Mouse (Mus musculus) midbrain, postnatal 0 days (tissue): Measurements from ENCODE around the gene Scamp3. TPM values are rescaled to one million over a fixed set of nuclear protein-coding genes. Genes with fewer than 3 reads are reported as not detected.
A peak's percentile ranks its signal among the peaks of the same experiment; 100 is the strongest.

Experiments used
- ATAC-seq: fragments of 200-750 bp; cut with Nextera tagmentation; 2 replicates; pipeline ENCODE4 v1.8.0; 2017; ENCODE audit warnings: moderate number of reproducible peaks, mild to moderate bottlenecking, moderate TSS enrichment, moderate library complexity; ENCODE audit not compliant: low FRiP score
- DNase-seq: peaks from one replicate; pipeline ENCODE4 v3.0.0-alpha.2; 2015; ENCODE audit warnings: low spot score
- H3K27ac ChIP-seq: fragments of 300-500 bp; sonication (generic); 2 replicates; pipeline ENCODE4 v1.5.1; 2014; ENCODE audit warnings: low read depth, mild to moderate bottlenecking, low read length, mixed read lengths
- H3K27me3 ChIP-seq: fragments of 300-500 bp; sonication (generic); 2 replicates; pipeline ENCODE4 v1.6.1; 2014; ENCODE audit warnings: low read length, control low read depth, mixed read lengths; ENCODE audit not compliant: insufficient read depth
- H3K36me3 ChIP-seq: fragments of 300-500 bp; sonication (generic); 2 replicates; pipeline ENCODE4 v1.6.1; 2014; ENCODE audit warnings: low read length, control low read depth, mixed read lengths; ENCODE audit not compliant: insufficient read depth
- H3K4me1 ChIP-seq: fragments of 300-500 bp; sonication (generic); 2 replicates; pipeline ENCODE4 v1.6.1; 2014; ENCODE audit warnings: mild to moderate bottlenecking, control low read depth, antibody characterized with exemption, low read length, mixed read lengths; ENCODE audit not compliant: insufficient read depth
- H3K4me2 ChIP-seq: fragments of 300-500 bp; sonication (generic); 2 replicates; pipeline ENCODE4 v1.6.1; 2014; ENCODE audit warnings: low read depth, mild to moderate bottlenecking, low read length, mixed read lengths; ENCODE audit not compliant: poor library complexity, severe bottlenecking
- H3K4me3 ChIP-seq: fragments of 300-500 bp; sonication (generic); 2 replicates; pipeline ENCODE4 v1.5.1; 2014; ENCODE audit warnings: low read depth, mild to moderate bottlenecking, low read length, moderate library complexity
- H3K9ac ChIP-seq: fragments of 300-500 bp; sonication (generic); replicated peaks from 2 replicates; pipeline ENCODE4 v1.6.1; 2014; ENCODE audit warnings: mild to moderate bottlenecking, low read length, moderate library complexity, mixed read lengths; ENCODE audit not compliant: poor library complexity, severe bottlenecking
- H3K9me3 ChIP-seq: fragments of 300-500 bp; sonication (generic); 2 replicates; pipeline ENCODE4 v1.6.1; 2016; ENCODE audit warnings: low read length, control low read depth
- CTCF ChIP-seq: IDR thresholded peaks from 2 replicates; pipeline ENCODE4 v1.5.1; 2016; ENCODE audit warnings: antibody characterized with exemption, mild to moderate bottlenecking
- WGBS: fragments of 180-500 bp; shearing (Covaris S2); extraction: QIAGEN DNeasy Blood & Tissue Kit; methylation state at CpG from one replicate; pipeline ENCODE4 v1.1.7; 2014; 5-methylcytosine and 5-hydroxymethylcytosine counted together
- polyA plus RNA-seq: library from polyadenylated mRNA; unstranded; fragments of >200 nt; fragmentation: Nextera tagmentation; extraction: Ambion mirVana; gene quantifications from 2 replicates; pipeline ENCODE4 v1.2.1, GENCODE M21; 2015
- total RNA-seq: library from RNA; depleted of rRNA; stranded (reverse); fragments of >200 nt; gene quantifications from 2 replicates; pipeline ENCODE4 v1.2.3, GENCODE M21; 2014

Gene Scamp3
- total and polyA plus RNA-seq, 2 experiments from 2014 or later: 84.8 to 151 TPM

GRCm38 (mm10) chr3:89147979-89148311 is 29.3 kb upstream of the Scamp3 start:
- WGBS: 19% methylated on average over 15 of the region's 15 CpGs
- Histone ChIP-seq H3K4me1 (no peaks in the 10 kb centered on the region), H3K9me3 (no peaks in the 10 kb centered on the region), H3K27me3 (no peaks in the 10 kb centered on the region), H3K27ac (no peak overlapping the region), H3K4me3 (no peak overlapping the region), H3K4me2 (no peak overlapping the region), H3K36me3 (peaks cover 12% of the 10 kb centered on the region), H3K9ac (no peak overlapping the region)
- TF ChIP-seq CTCF: no peak
- DNase-seq (no peak), ATAC-seq (no peak)

- no peak for TF ChIP-seq CTCF
- Histone ChIP-seq H3K9ac (no peak overlapping the region), H3K4me1 (no peaks in the 10 kb centered on the region), H3K9me3 (no peaks in the 10 kb centered on the region), H3K4me2 (no peak overlapping the region), H3K4me3 (no peak overlapping the region), H3K27ac (no peak overlapping the region), H3K27me3 (no peaks in the 10 kb centered on the region), H3K36me3 (peaks cover 12% of the 10 kb centered on the region)
- DNase-seq: no peak
- ATAC-seq: no peak
- 72% methylated on average over 14 of the region's 14 CpGs for WGBS
Measured at GRCm38 (mm10) chr3:89148567-89148966, 28.7 kb upstream of the Scamp3 start.

- no peak overlapping the region for H3K9ac ChIP-seq
- WGBS: 72% methylated on average over 17 of the region's 17 CpGs
- no peak for ATAC-seq
Measured at GRCm38 (mm10) chr3:89152084-89152835, 25.0 kb upstream of the Scamp3 start.

GRCm38 (mm10) chr3:89156951-89157350 is 20.3 kb upstream of the Scamp3 start:
- peaks cover 4% of the 10 kb centered on the region; the same call in 1 of the 2 replicates for H3K4me1 ChIP-seq
- no peaks in the 10 kb centered on the region for H3K9me3 ChIP-seq
- DNase-seq (no peak), ATAC-seq (no peak)
- H3K4me2 ChIP-seq: no peak overlapping the region
- no peak overlapping the region for H3K9ac ChIP-seq
- H3K4me3 ChIP-seq: no peak overlapping the region
- WGBS: 87% methylated on average over 8 of the region's 8 CpGs
- no peak for TF ChIP-seq CTCF
- no peak overlapping the region for H3K27ac ChIP-seq
- H3K36me3 ChIP-seq: no peaks in the 10 kb centered on the region
- H3K27me3 ChIP-seq: no peaks in the 10 kb centered on the region

More at GRCm38 (mm10) chr3:89152084-89152835, 25.0 kb upstream of the Scamp3 start:
- no peaks in the 10 kb centered on the region for H3K4me1 ChIP-seq
- no peak overlapping the region for H3K4me3 ChIP-seq
- no peak overlapping the region for H3K4me2 ChIP-seq
- H3K9me3 ChIP-seq: no peaks in the 10 kb centered on the region
- no peak for TF ChIP-seq CTCF
- no peaks in the 10 kb centered on the region for H3K27me3 ChIP-seq
- H3K27ac ChIP-seq: no peak overlapping the region
- DNase-seq: no peak
- peaks cover 12% of the 10 kb centered on the region for H3K36me3 ChIP-seq

GRCm38 (mm10) chr3:89158651-89159050 is 18.6 kb upstream of the Scamp3 start:
- ATAC-seq: no peak
- peaks cover 4% of the 10 kb centered on the region; the same call in 1 of the 2 replicates for H3K4me1 ChIP-seq
- H3K9me3 ChIP-seq: no peaks in the 10 kb centered on the region
- H3K4me2 ChIP-seq: peak overlapping the region; percentile 79
- H3K4me3 ChIP-seq: peak overlapping the region; percentile 76
- no peak for TF ChIP-seq CTCF
- no peak for DNase-seq
- H3K27me3 ChIP-seq: no peaks in the 10 kb centered on the region
- peak overlapping the region; percentile 69 for H3K9ac ChIP-seq
- peak overlapping the region; percentile 70 for H3K27ac ChIP-seq
- no peaks in the 10 kb centered on the region for H3K36me3 ChIP-seq
- WGBS: 10% methylated on average over 7 of the region's 7 CpGs

- ATAC-seq (peak; percentile 18; the same call in 1 of the 2 replicates), DNase-seq (no peak)
- no peaks in the 10 kb centered on the region for H3K27me3 ChIP-seq
- peak overlapping the region; percentile 69 for H3K9ac ChIP-seq
- no peak for TF ChIP-seq CTCF
- no peaks in the 10 kb centered on the region for H3K36me3 ChIP-seq
- peaks cover 4% of the 10 kb centered on the region; the same call in 1 of the 2 replicates for H3K4me1 ChIP-seq
- H3K9me3 ChIP-seq: no peaks in the 10 kb centered on the region
- H3K4me3 ChIP-seq: peak overlapping the region; percentile 76
- peak overlapping the region; percentile 70 for H3K27ac ChIP-seq
- 0% methylated on average over 13 of the region's 13 CpGs for WGBS
- H3K4me2 ChIP-seq: peak overlapping the region; percentile 79
Measured at GRCm38 (mm10) chr3:89159211-89159610, 18.1 kb upstream of the Scamp3 start.
